Mouse (Mus musculus): ENCODE data around the gene Hapln4.
A peak's percentile ranks its signal among the peaks of the same experiment; 100 is the strongest.

Gene Hapln4

DNA sequence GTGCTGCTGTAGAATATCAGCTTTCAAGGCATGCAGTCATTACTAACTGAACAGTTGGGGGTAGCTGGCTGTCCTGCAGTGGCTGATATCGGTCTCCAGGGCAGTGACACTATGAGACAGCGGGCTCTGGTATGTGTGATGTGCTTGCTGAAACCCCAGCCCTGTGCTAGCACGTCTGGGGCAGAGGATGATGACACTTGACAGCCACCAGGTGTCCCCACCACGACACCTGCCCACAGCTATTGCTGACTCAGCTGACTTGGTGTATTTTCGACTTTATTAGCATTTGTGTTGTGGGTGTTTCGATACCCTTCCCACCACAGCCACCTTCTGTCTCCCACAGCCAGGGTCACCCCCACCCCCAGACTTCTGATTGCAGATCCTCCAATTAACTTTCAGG, 21.2 kb downstream of the Hapln4 start:
- peak; percentile 81 for DNase-seq

DNA sequence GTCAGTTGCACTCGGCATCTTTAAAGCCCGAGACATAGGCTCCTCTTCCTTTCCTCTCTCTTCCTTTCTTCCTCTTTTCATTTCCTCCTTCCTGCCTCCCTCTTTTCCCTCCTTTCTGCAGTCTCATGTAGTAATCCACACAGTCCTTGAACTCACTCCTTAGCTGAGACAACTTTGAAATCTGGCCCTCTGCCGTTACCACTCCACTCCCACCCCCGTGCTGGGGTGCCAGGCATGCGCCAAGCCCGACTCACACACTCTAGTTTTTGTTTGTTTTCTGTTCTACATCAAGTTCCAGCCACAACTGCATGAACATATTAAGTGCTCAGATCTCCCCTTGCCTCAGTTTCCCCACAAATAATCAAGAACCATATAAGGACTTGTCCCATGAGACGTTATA, 21.7 kb downstream of the Hapln4 start:
- no peak for DNase-seq

DNA sequence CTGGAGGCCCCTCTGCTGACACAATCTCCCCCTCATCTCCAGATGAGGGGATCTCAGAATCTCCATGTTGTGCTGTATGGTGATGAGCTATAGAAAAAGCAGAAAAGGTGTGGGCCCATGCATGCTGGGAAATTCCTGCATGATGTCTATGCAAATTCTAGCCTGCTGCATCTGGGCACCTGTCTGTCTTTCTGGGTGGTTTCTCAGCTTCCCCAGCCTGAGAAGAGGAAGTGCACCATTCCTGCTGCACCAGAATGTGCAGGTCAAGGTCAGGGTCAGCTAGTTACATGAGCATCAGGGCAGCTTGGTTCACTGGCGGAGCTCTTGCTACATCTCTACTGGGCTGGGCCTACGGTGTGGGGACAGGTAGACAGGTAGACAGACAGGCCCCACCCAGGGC, 27.2 kb downstream of the Hapln4 start:
- no peak for DNase-seq

GRCm38 (mm10) chr8:70111192-70111795, 28.0 kb downstream of the Hapln4 start:
- DNase-seq = no peak

- DNase-seq = peak; percentile 40
These were observed 29.3 kb downstream of the Hapln4 start for GRCm38 (mm10) chr8:70112401-70113016.

- DNase-seq = no peak
These were observed 31.2 kb downstream of the Hapln4 start for GRCm38 (mm10) chr8:70114488-70114887.

GRCm38 (mm10) chr8:70114892-70115291, 31.6 kb downstream of the Hapln4 start:
- no peak for DNase-seq

DNA sequence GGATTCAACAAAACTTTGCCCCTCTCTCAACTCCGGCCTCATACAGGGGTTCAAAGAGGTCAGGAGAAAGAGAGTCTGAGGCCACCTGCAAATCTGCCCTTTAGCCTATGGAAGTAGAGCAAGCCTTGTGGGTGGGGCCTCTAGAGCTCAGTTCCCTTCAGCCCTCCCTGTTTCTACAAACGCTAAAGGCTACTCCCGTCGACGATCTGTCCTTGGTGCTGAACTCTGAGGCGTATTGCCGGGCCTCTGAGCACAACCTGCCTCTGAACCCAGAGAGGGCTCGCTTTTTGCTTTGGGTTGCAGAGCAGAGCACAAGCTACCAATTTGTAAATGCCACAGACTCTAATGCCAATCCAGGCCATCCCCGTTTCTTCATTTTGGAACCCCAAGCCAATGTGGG, 34.4 kb downstream of the Hapln4 start:
- DNase-seq = peak; percentile 59

DNA sequence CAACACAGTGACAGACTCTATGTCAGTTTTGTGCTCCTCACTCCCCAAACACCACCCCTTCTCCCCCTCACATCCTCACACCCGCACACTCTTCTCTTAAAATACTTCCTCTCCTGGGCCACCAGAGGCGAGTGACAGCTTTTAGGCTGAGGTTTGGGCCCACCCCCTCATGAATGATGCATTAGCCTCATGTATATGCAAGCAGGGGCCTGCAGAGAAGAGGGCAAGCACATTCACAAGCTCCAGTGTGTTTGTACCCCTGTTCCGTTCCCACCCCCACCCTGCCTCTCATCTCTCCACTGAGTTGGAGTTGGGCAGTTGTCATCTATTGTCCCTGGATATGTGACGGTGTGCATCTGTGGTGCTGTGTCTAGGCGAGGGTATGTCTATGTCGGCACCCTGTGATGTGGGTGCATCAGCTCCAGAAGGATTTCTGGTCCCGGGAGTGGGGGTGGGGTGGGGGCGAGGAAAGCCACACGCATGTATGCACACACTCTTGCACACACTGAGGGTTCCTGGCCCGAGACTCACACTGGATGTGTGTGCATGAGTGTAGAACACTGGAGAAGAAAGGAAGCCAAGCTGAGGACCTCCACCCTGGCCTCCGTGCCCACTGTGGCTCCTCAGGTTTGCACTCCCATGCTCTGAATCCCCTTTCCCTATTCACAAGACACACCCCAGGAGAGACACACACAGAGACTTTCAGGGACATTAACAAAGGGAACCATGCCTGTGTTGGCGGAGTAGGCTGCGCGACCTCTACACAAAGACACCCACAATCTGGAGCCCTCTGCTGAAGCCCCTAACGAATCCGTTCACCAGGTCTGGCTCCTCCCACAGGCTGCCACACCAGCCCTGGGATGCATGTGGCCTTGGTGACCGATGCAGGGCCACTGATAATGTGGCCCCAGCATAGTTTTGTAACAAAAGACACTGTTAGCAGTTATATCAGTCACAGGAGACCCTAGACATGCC, 35.8 kb downstream of the Hapln4 start:
- DNase-seq = peak; percentile 30

- peak; percentile 67 for DNase-seq
These were observed 37.4 kb downstream of the Hapln4 start, which contains the start of gene Ncan for GRCm38 (mm10) chr8:70120667-70121066. Gene Ncan, minus strand, starts transcription at chr8:70120873.

GRCm38 (mm10) chr8:70122863-70123262, 39.6 kb downstream of the Hapln4 start:
- DNase-seq = peak; percentile 40

GRCm38 (mm10) chr8:70124992-70125391, 41.7 kb downstream of the Hapln4 start:
- DNase-seq = no peak

GRCm38 (mm10) chr8:70128435-70128834, 45.2 kb downstream of the Hapln4 start:
- no peak for DNase-seq

DNA sequence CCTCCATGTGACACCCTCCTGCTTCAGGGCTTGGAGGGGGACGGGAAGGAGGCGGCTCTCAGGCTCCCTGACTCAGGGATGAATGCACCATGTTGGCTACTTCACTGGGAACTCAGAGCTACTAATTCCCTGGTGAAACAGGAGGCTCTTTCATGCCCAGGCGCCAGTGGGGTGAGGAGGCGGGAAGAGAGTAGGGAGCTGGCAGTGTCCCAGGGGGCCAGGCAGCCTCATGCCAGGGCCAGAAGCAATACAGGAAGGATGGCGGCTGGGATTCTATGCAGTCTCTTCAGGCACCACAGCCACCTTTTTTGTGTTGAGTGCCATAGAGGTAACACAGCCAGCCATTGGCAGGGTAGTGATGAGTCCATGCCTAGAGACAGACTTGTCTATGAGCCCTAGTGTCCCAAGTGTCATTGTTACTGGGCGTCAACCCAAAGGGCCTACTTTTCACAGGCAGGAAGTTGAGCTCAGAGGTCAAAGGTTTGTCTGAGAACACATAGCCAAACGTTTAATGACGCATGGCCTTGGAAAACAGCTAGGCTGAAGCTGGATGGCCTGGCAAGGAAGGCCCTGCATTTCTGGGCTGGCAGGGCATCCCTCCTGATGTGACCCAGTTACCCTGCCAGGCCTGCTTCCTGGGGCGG, 46.2 kb downstream of the Hapln4 start:
- no peak for DNase-seq

DNA sequence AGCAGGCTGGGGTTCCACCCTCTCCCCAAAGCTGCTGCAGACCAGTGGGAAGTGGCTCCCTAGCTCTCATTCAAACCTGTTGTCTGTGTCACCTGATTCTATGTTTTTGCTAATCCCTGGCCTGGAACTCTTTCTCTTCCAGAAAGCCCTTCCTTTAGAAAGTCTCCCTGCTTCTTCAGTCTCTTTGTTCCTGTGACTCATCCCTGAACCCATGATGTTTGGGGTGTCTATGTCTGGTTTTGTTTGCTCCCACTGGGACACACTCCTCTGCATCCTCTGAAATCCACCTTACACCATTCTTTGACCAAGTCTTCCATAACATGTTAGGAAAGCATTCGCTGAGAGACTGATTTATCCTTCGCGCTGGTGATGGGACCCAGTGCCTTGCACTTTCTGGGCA, 46.8 kb downstream of the Hapln4 start:
- DNase-seq = no peak

DNA sequence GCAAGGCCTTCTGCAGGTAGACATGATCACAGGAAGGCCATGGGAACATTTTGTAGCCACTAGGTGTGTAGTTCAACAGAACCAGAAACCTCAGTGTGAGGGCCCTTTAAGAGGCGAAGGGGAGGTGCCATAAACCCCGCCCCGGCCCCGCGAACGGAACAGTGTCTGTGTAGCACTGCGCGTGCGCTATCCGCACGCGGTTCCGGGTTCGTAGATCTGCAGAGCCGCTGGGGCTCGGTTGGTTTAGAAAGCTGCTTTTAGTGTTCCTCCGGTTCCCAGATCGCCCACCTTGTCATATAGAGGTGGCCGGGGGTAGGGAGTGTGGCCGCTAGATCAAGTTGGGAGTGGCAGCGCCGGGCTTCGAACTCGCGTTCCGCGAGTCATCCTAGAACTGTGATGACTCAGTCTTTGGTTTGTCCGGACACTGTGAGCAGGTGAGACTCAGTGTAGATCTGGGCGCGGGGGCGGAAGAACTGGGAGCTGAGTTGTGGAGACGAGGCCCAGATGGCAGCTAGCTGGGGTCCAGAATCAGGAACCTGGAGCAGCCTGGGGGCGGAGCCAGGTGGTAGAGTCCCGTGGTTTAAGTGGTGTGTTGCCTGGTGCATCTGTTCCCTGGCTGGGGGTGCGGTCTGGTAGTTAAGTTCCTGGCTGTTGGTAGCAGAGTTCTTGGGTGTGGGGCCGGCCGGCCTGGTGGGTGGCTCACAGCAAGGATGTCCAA, 48.1 kb downstream of the Hapln4 start, which contains the start of gene Nr2c2ap:
Gene Nr2c2ap, plus strand, starts transcription at position 168 of the 718 bp plus-strand sequence.
- DNase-seq = peak; percentile 92

- no peak for DNase-seq
These were observed 50.8 kb downstream of the Hapln4 start for GRCm38 (mm10) chr8:70134086-70134485.

- no peak for DNase-seq
These were observed 51.7 kb downstream of the Hapln4 start for GRCm38 (mm10) chr8:70134931-70135330.

DNA sequence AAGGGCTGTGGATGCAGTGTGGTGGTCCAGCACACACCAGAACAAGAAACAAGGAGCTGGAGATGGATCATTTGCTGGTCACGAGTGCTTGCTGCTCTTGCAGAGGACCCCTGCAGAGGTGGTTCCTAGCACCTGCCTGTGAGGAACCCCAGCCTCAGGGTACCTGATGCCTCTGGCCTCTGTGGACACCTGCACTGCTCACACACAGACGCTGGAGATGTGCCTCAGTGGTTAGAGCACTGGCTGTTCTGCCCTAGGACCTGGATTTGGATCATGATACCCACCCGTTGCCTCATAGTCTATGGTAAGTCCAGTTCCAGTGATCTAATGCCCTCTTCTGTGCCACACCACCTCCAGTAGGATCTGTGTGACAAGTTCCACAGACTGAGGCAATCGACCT, 53.3 kb downstream of the Hapln4 start:
- no peak for DNase-seq

- no peak for DNase-seq
These were observed 54.6 kb downstream of the Hapln4 start for GRCm38 (mm10) chr8:70137890-70138289.

DNA sequence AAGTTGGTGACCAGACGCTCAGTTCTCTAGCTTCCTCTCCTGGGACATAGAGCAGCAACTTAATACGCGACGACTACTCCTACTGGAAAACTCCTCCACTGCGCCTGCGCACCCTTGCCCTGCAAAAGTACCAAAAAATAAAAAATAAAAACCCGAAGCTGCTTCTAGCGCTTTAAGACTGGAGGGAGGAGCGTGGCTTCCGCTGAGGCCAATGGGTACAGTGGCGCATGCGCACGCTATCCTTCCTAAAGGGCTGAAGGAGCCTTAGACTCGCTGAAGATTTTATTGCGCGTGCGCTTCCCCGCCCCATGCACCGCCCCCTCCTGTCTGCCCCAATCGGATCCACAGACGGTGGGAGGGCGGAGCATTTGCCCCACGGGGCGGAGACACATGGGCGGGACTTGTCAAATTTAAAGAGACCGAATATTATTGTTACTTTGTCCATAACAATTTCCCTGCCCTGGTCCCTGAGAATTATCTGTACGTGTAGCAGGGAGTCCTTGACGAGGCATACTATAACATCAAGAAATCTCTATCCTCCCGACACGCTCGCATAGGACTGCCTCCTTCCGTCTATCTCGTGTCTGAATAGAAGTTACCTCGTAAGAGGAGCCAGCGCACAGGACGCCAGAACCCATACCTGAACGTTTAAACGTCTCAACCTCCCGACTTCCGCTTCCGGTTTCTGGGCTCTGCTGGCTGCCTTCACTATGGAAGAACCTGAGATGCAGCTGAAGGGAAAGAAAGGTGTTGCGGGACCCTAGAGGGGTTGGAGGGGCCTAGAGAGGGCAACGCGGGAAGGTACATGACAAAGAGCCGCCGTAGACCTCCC, 56.0 kb downstream of the Hapln4 start, which contains the start of the genes Rfxank, Borcs8 and Mef2b:
Gene Rfxank, minus strand, starts transcription at position 129 of the 832 bp plus-strand sequence.
Gene Borcs8, plus strand, starts transcription at position 474 of the 832 bp plus-strand sequence.
Gene Mef2b, plus strand, starts transcription at position 686 of the 832 bp plus-strand sequence.
- DNase-seq = peak; percentile 99
